Mouse (Mus musculus) hindbrain, embryonic 11.5 days (tissue): ENCODE data around the gene Vtcn1. TPM values are rescaled to one million over a fixed set of nuclear protein-coding genes. Genes with fewer than 3 reads are reported as not detected.
A peak's percentile ranks its signal among the peaks of the same experiment; 100 is the strongest.
"Not testable (repeated sequence)": the region's sequence is repeated elsewhere in the genome, so short reads cannot be mapped to it uniquely, and the experiment has no call there.

Experiments used
- ATAC-seq: fragments of 200-750 bp; cut with Nextera tagmentation; 2 replicates; pipeline ENCODE4 v1.8.0; 2017; ENCODE audit warnings: mild to moderate bottlenecking, moderate TSS enrichment, moderate library complexity; ENCODE audit not compliant: low FRiP score
- DNase-seq: peaks from one replicate; pipeline ENCODE4 v3.0.0-alpha.2; 2015; ENCODE audit warnings: low spot score
- H3K27ac ChIP-seq: fragments of 300-500 bp; sonication (generic); 2 replicates; pipeline ENCODE4 v1.5.1; 2014; ENCODE audit warnings: mild to moderate bottlenecking, low read depth, low read length
- H3K27me3 ChIP-seq: fragments of 300-500 bp; sonication (generic); 2 replicates; pipeline ENCODE4 v1.6.1; 2014; ENCODE audit warnings: mild to moderate bottlenecking, low read length, moderate library complexity, mixed read lengths; ENCODE audit not compliant: control insufficient read depth, insufficient read depth
- H3K36me3 ChIP-seq: fragments of 300-500 bp; sonication (generic); 2 replicates; pipeline ENCODE4 v1.6.1; 2014; ENCODE audit warnings: mild to moderate bottlenecking, low read length, moderate library complexity, mixed read lengths; ENCODE audit not compliant: control insufficient read depth, insufficient read depth
- H3K4me1 ChIP-seq: fragments of 300-500 bp; sonication (generic); replicated peaks from 2 replicates; pipeline ENCODE4 v1.6.1; 2014; ENCODE audit warnings: low read length, mixed read lengths; ENCODE audit not compliant: control insufficient read depth, insufficient read depth
- H3K4me2 ChIP-seq: fragments of 300-500 bp; sonication (generic); replicated peaks from 2 replicates; pipeline ENCODE4 v1.6.1; 2014; ENCODE audit warnings: mild to moderate bottlenecking, low read depth, low read length
- H3K4me3 ChIP-seq: fragments of 300-500 bp; sonication (generic); 2 replicates; pipeline ENCODE4 v1.5.1; 2014; ENCODE audit warnings: low read depth, low read length
- H3K9ac ChIP-seq: fragments of 300-500 bp; sonication (generic); 2 replicates; pipeline ENCODE4 v1.6.1; 2014; ENCODE audit warnings: low read depth, low read length
- H3K9me3 ChIP-seq: fragments of 300-500 bp; sonication (generic); 2 replicates; pipeline ENCODE4 v1.6.1; 2016; ENCODE audit warnings: low read length; ENCODE audit not compliant: control insufficient read depth
- WGBS: fragments of 180-500 bp; shearing (Covaris S2); extraction: QIAGEN DNeasy Blood & Tissue Kit; methylation state at CpG from one replicate; pipeline ENCODE4 v1.1.7; 2014; 5-methylcytosine and 5-hydroxymethylcytosine counted together
- polyA plus RNA-seq: library from polyadenylated mRNA; unstranded; fragments of >200 nt; fragmentation: Nextera tagmentation; extraction: Ambion mirVana; gene quantifications from 2 replicates; pipeline ENCODE4 v1.2.1, GENCODE M21; 2014

Vtcn1 gene
- polyA plus RNA-seq, 1 experiment from 2014 or later = 0.19 TPM

GRCm38 (mm10) chr3:100798872-100799422 lies 26.3 kb upstream of the Vtcn1 start:
- H3K9me3 ChIP-seq = no peaks in the 10 kb centered on the region
- H3K36me3 ChIP-seq = no peaks in the 10 kb centered on the region
- H3K4me1 ChIP-seq = no peaks in the 10 kb centered on the region
- WGBS = 93% methylated on average over 3 of the region's 3 CpGs
- DNase-seq = no peak
- H3K27me3 ChIP-seq = no peaks in the 10 kb centered on the region
- no peak overlapping the region for H3K27ac ChIP-seq
- no peak overlapping the region for H3K4me3 ChIP-seq
- no peak overlapping the region for H3K4me2 ChIP-seq
- H3K9ac ChIP-seq = no peak overlapping the region
- ATAC-seq = no peak

- Histone ChIP-seq H3K9ac (no peak overlapping the region), H3K4me1 (no peaks in the 10 kb centered on the region), H3K36me3 (no peaks in the 10 kb centered on the region), H3K4me3 (no peak overlapping the region), H3K27me3 (no peaks in the 10 kb centered on the region), H3K9me3 (no peaks in the 10 kb centered on the region), H3K4me2 (no peak overlapping the region), H3K27ac (no peak overlapping the region)
- ATAC-seq = no peak
- DNase-seq = no peak
- WGBS = 69% methylated on average over 1 of the region's 1 CpGs
Measured at GRCm38 (mm10) chr3:100804975-100805374, 20.3 kb upstream of the Vtcn1 start.

- H3K9ac ChIP-seq = no peak overlapping the region
- H3K9me3 ChIP-seq = no peaks in the 10 kb centered on the region
- no peak overlapping the region for H3K4me3 ChIP-seq
- WGBS = 77% methylated on average over 6 of the region's 6 CpGs
- DNase-seq = no peak
- no peak overlapping the region for H3K27ac ChIP-seq
- no peaks in the 10 kb centered on the region for H3K4me1 ChIP-seq
- H3K36me3 ChIP-seq = no peaks in the 10 kb centered on the region
- no peaks in the 10 kb centered on the region for H3K27me3 ChIP-seq
- ATAC-seq = no peak
- H3K4me2 ChIP-seq = no peak overlapping the region
Measured at GRCm38 (mm10) chr3:100805925-100806324, 19.3 kb upstream of the Vtcn1 start.

GRCm38 (mm10) chr3:100810461-100810860 lies 14.8 kb upstream of the Vtcn1 start:
- DNase-seq (no peak), ATAC-seq (no peak)
- 68% methylated on average over 2 of the region's 2 CpGs for WGBS
- H3K36me3 ChIP-seq = no peaks in the 10 kb centered on the region
- H3K4me1 ChIP-seq = no peaks in the 10 kb centered on the region
- no peak overlapping the region for H3K9ac ChIP-seq
- no peaks in the 10 kb centered on the region for H3K27me3 ChIP-seq
- H3K27ac ChIP-seq = no peak overlapping the region
- H3K4me3 ChIP-seq = no peak overlapping the region
- H3K4me2 ChIP-seq = no peak overlapping the region
- no peaks in the 10 kb centered on the region for H3K9me3 ChIP-seq

- Histone ChIP-seq H3K27ac (no peak overlapping the region), H3K9ac (no peak overlapping the region), H3K9me3 (no peaks in the 10 kb centered on the region), H3K4me2 (no peak overlapping the region), H3K36me3 (no peaks in the 10 kb centered on the region), H3K4me1 (no peaks in the 10 kb centered on the region), H3K27me3 (no peaks in the 10 kb centered on the region), H3K4me3 (no peak overlapping the region)
- ATAC-seq (no peak), DNase-seq (no peak)
- 91% methylated on average over 2 of the region's 2 CpGs for WGBS
Measured at GRCm38 (mm10) chr3:100811836-100812235, 13.4 kb upstream of the Vtcn1 start.

- not testable (repeated sequence) for H3K4me1 ChIP-seq, H3K9me3 ChIP-seq, ATAC-seq, H3K4me3 ChIP-seq, H3K36me3 ChIP-seq, H3K9ac ChIP-seq, DNase-seq, H3K27me3 ChIP-seq, H3K4me2 ChIP-seq, H3K27ac ChIP-seq
- WGBS = 58% methylated on average over 1 of the region's 1 CpGs
Measured at GRCm38 (mm10) chr3:100815490-100815889, 9.8 kb upstream of the Vtcn1 start.

GRCm38 (mm10) chr3:100818709-100819108 lies 6.5 kb upstream of the Vtcn1 start:
- Histone ChIP-seq H3K4me1 (no peaks in the 10 kb centered on the region), H3K27me3 (no peaks in the 10 kb centered on the region), H3K36me3 (no peaks in the 10 kb centered on the region), H3K9ac (no peak overlapping the region), H3K27ac (no peak overlapping the region), H3K9me3 (no peaks in the 10 kb centered on the region), H3K4me2 (no peak overlapping the region), H3K4me3 (no peak overlapping the region)
- WGBS = 74% methylated on average over 4 of the region's 4 CpGs
- DNase-seq = no peak
- no peak for ATAC-seq

- Histone ChIP-seq H3K4me3 (no peak overlapping the region), H3K27ac (no peak overlapping the region), H3K9ac (no peak overlapping the region), H3K36me3 (no peaks in the 10 kb centered on the region), H3K4me2 (no peak overlapping the region), H3K4me1 (no peaks in the 10 kb centered on the region), H3K27me3 (no peaks in the 10 kb centered on the region), H3K9me3 (no peaks in the 10 kb centered on the region)
- DNase-seq (no peak), ATAC-seq (no peak)
- WGBS = 96% methylated on average over 5 of the region's 5 CpGs
Measured at GRCm38 (mm10) chr3:100819571-100819970, 5.7 kb upstream of the Vtcn1 start.

- no peaks in the 10 kb centered on the region for H3K27me3 ChIP-seq
- H3K9me3 ChIP-seq = no peaks in the 10 kb centered on the region
- ATAC-seq = peak; percentile 65
- DNase-seq = peak; percentile 21
- no peaks in the 10 kb centered on the region for H3K36me3 ChIP-seq
- H3K27ac ChIP-seq = no peak overlapping the region
- WGBS = 35% methylated on average over 2 of the region's 2 CpGs
- no peak overlapping the region for H3K4me3 ChIP-seq
- no peaks in the 10 kb centered on the region for H3K4me1 ChIP-seq
- H3K4me2 ChIP-seq = no peak overlapping the region
- no peak overlapping the region for H3K9ac ChIP-seq
Measured at GRCm38 (mm10) chr3:100820852-100821251, 4.4 kb upstream of the Vtcn1 start.
